Mouse (Mus musculus) granulocyte monocyte progenitor cell, adult 5-6 weeks (primary cell): ENCODE results near the gene Fgd2. TPM values are rescaled to one million over a fixed set of nuclear protein-coding genes. Genes with fewer than 3 reads are reported as not detected.

Experiments used
- ATAC-seq: replicated peaks from 2 replicates; pipeline ENCODE4 v1.8.0; 2016; ENCODE audit warnings: mild to moderate bottlenecking, moderate TSS enrichment, inconsistent platforms; ENCODE audit not compliant: poor library complexity, severe bottlenecking
- total RNA-seq, 2 experiments: library from RNA; stranded (forward) in 1 of 2; stranded (reverse) in 1 of 2; fragments of 200-712, 200-1000 nt in 1 of 2; fragments of >200 nt in 1 of 2; fragmentation: Nextera tagmentation in 1 of 2; gene quantifications; 2 replicates each; pipeline ENCODE4 v1.2.3; 2014 to 2017

Fgd2 gene
- total RNA-seq, 2 experiments from 2014 or later = 30.5 to 70.9 TPM

DNA sequence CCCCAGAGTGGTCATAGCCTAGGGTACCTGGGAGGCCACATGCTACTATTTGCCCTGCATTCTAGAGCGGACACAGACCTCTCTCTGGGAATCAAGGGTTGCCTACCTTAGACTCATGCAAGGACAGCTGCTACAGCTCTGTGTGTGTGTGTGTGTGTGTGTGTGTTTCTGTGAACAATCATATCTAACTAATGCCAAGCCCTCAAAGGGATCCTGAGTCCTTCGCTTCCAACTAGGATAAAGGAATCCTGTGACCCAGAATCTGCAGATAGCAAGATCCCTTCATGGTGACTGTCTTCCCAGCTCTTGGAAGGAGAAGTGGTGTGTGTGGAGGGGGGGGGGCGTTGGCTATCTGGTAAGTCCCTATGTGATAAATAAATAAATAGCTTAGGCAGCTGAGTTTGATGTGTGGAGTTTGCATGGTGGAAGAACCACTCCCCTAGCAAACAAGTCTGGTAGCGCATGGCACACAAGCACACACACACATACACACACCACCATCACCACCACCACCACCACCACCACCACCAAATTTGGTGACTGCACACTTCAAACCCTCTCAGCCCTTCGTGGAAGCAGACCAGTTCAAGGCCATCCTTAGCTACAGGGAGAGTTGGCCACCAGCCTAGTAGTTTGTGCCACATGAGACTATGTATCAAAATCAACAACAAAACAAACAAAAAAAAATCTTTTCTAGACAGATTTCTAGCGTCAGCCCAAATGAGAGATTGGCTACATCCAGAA, 35.5 kb downstream of the Fgd2 start:
- no peak for ATAC-seq

DNA sequence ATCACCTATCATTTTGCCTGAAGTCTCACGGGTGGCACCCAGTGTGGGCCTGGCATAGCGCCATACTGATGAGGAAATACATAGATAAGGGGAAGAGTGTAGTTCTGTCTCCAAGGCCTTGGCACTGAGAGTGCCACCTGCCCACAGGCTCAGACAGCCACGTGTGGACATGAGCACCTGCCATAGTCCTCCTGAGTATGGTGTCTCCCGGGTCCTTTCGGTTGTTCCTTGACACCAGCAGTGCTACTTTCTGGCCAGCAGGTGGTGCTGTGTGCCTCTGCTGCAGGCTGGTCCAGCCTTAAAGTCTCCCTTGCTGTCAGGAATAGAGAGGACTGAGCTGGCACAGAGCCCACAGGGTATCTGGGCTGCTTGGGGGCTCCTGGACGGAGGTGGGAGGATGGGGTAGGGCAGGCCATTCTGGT, 36.1 kb downstream of the Fgd2 start:
- peak; percentile 31 for ATAC-seq

DNA sequence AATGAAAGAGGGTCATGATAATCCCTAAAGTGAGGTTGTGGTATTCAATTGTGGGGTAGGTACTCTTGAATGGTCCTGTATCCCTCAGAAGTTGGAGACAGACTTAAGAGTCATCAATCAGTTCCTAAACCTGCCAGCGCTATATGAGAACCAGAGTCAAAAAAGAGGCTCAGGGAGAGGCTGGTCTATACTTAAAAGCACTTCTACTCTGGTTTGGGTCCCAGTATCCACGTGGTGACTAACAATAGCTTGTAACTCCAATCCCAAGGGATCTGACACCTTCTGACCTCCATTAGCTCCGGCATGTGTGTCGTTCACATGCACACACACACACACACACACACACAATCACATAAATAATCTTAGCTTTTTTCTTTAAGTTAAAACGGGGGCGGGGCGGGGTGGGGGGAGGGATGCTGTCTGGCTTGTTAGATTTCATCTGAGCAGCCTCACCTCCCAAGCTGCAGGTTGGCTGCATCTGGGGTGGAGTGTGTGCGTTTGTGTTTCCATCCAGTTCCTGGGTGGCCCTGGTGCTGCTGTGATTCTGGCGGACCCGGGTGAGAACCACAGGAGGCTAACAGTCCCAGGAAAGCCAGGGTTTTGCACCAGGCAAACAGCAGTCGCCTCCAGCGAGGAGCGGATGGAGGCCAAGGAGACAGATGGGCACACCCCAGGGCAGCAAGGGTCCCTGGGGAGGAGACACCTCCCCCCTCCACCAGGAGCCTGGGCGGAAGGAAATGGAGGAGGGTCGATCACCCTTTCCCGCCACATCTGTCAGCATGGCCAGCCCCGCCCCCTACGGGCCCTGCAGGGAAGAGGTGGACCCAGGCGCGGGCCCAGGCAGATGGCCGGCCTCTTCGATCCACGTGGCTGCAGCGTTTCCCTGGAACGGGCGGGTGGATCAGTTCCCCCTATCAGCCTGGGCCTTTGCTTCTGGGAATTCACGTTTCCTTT, 37.0 kb downstream of the Fgd2 start:
- ATAC-seq = peak; percentile 40

DNA sequence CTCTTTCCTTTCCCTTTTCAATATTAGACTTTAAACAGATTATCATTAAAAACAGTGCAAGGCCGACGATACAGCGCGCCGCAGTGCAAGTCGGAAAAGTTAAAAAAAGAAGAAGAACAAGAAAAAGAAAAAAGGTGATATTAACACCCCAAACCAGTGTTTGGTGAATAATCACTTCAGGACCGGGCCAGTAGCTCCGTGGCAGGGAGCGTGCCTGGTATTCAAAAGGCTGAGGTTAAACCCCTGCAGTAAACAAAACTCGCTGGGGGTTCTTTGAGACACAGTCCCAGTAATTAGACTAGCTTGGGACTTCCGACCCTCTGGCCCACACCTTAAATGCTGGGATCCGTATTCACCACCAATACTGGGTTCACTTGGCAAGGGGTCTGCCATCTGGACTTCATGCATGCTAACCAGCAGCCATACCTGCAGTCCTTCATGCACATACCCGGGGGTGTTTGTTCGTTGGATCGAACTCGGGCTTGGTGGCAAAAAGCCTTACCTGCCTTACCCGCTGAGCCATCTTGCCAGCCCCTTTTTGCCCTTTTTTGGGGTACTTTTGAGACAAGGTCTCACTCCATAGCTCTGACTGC, 37.8 kb downstream of the Fgd2 start:
- no peak for ATAC-seq

DNA sequence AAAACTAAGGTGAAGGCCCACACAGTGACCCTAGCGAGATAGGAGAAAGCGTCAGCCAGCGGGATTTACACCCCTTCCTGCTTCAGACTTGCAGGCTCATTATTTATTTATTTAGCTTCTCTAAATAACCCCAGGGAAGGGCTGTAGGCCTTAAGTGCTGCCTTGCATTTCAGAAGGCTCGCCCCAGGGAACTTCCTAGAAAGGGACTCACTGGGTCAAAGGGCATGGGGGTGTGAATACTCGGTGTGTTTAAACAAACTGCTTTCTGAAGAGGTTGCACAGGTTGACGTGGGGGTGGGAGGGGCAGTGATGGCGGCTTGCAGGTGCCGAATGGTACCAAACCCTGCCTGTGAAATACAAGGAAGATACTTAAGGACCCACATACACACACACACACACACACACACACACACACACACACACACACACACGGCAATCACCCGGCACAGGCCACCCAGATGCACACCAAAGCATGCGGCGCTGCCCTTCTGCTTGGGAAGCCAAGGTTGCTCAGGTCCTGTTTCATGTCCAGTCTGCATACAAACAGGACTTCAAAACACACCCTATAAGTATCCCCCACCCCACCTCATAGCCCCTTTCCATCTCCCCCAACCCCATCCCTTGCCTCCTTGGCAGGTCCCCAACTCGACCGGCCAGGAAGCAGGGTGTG, 38.7 kb downstream of the Fgd2 start:
- no peak for ATAC-seq

DNA sequence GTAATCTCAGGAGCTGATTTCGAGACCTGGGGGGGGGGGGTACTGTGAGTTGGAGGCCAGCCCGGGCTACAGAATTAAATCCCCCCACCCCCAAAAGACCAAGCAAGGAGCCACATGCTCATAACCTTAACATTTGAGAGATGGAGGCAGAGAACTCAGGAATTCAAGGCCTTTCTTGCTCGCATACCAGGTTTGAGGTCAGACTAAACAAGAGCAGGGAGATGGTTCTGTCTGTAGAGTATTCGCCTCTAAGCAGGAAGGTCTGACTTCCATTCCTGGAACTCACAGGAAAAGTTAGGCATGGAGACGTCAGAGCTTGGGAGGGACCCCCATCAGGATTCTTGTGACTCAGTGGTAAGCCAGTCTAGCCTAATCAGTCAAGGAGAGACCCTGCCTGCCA, 39.3 kb downstream of the Fgd2 start:
- ATAC-seq = no peak

DNA sequence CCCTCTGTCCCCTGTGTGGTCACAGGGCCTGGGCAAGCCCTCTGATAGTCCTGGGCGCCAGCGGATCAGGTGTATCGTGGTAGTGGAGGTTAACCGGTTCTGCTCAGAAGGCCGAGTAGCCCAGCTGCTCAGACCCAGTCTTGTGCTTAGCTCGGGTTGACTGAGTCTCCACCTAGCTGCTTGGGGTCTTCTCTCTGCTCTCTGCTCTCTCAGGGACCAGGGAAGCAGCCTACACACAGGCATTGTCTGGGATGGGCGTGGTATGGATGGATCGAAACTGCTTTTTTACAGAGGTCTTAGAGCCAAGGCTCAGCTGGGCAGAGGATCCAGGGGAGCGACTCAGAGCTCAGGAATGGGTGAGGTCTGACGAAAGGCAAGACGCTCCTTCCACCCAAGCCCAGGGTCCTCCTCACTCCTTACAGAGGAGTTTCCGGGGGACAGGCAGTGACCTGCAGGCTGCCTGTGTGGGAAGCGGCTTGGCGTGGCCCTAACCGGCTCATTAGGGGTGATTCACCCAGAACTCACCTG, 41.1 kb downstream of the Fgd2 start:
- no peak for ATAC-seq

DNA sequence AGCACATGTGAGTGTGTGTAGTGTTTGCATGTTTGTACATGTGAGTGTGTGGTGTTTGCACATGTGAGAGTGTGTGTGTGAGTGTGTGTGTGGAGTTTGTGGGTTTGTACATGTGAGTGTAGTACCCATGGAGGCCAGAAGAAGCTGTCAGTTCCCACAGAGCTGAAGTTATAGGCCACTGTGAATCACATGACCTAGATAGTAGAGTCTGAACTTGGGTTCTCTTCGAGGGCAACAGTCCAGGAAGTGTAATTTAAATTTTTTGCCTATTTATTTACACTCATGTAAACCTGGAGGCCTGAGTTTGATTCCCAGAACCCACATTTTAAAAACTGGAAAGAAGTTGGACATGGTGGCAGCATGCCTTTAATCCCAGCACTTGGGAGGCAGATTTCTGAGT, 42.5 kb downstream of the Fgd2 start:
- no peak for ATAC-seq

DNA sequence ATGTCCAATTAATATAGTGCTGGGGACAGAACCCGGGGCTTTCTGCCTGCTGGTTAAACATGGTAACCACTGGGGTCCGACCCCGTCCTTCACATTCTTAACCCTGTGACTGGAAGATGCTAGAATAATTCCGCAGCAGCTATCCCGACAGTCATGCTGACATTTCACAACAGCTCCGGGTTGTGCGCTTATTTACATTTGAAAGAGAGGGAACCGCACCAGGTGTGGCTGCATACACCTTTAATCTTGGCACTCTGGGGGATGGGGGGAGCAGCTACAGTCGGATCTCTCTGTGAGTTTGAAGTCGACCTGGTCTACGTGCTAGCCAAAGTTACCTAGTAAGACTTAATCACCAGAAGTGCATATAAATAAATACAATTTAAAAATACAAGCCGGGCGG, 44.8 kb downstream of the Fgd2 start:
- ATAC-seq = no peak

DNA sequence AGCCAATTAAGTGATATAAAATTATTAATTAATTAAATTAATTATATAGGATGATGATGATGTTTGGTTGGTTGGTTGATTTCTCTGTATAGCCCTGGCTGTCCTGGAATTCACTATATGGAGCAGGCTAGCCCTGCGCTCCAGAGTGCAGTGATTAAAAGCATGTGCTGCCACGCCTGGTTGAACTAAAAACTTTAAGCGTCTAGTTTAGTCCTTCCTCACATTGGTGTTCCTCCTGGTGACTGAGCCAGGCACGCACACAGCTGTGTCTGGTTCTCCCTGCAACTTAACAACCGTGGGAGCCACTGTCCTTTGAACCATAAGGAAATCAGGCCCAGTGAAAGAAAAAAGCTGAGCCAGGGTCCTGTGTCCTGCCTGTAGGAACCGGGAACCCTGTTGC, 45.4 kb downstream of the Fgd2 start:
- no peak for ATAC-seq

DNA sequence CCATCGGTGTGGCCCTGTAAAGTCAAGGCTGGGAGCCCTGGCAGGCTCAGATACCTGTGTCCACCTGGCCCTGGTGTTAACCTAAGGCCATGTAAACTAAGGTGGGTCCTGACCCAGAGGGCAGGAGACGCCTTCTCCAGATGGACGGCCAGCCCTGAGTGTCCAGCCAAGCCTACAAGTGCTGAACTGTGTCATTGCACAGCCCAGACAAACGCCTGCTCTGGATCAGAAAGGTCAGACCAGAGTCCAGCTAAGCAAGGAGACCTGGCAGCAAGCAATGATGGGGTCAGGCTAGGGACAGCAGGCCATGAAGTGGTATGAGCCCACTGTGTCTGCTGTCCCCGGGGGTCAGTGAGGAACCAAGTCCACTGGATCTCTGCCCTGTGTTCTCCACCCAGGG, 46.7 kb downstream of the Fgd2 start:
- ATAC-seq = no peak

DNA sequence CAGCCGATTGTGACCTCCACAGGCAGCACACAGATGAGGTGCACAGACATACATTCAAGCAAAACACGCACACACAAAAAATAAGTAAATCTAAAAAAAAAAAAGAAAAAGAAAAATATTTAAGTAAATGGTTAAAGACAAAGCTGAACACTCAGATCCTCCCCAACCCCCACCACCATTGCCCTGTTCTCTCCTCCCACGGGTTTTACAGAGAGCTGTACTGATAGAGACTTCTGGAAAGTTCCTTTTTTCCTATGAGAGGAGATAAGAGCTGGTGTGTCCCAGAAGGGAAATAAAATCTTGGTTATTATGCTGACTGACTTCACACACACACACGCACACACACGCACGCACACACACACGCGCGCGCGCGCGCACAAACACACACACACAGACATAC, 47.6 kb downstream of the Fgd2 start:
- no peak for ATAC-seq

DNA sequence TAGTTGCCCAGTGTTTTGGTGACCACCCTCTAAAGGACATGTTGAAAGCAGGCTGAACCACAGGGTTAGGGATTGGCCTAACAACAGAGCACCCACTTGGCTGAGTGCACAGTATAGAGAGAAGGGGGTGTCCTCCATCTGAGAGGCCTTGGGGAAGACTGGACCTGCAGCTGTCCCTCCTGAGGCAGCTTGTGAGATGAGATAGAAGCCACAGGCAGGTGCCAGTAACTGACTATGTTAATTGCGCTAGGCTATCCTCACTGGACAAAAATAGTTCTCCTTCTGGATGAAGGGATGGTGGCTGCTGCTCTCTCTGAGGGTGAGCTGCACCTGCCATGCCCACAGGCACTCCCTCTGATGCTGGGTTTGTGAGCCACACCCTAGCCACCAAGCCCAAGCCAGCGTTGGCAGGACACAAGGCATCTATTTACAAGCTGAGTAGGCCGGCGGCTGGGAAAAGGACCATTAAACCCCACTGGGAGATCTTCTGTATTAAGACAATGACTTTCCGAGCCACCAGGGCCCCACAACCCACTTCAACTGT, 49.2 kb downstream of the Fgd2 start:
- ATAC-seq = no peak

DNA sequence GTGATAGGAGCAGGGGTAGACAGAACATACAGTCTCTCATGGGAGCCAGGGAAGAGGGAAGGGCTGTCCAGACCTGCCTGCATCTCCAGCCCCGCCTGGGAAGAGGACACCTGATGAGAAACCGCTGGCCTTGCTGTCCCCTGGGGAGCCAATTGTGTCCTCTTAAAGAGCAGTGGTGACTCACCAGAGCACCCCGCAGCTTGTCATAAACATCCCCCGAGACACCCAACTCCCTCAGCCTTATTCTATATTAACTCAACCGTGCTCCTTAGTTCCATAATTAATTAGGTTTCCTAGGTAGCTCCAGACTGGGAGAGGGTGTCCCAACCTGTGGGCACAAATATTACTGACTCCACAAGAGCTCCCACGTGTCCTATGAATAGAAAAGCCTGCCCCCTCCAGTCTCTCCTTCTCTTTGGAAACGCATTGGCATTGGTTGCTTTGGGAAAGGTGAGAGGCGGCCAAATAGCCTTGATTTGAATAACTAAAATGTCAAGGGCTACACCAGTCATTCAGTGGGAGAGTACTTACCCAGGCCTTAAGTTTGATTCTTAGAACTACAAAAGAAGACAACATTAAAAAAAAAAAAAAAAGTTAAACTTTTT, 51.2 kb downstream of the Fgd2 start:
- no peak for ATAC-seq

DNA sequence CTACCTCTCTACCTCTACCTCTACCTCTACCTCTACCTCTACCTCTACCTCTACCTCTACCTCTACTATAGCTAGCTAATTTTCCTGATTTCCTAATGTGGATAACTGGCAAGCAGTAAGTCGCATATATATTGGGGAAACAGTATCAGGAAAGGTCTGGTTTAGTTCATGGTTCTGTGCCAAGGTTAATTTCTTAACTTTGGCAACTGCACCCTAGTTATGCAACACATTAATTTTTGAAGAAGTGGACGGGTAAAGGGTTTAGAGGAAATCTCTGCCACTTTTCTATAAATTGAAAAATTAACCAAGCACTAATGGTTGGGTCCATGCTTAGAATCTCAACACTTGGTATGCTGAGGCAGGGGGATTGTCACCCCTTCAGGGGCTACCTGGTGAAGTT, 53.9 kb downstream of the Fgd2 start:
- peak; percentile 43 for ATAC-seq

DNA sequence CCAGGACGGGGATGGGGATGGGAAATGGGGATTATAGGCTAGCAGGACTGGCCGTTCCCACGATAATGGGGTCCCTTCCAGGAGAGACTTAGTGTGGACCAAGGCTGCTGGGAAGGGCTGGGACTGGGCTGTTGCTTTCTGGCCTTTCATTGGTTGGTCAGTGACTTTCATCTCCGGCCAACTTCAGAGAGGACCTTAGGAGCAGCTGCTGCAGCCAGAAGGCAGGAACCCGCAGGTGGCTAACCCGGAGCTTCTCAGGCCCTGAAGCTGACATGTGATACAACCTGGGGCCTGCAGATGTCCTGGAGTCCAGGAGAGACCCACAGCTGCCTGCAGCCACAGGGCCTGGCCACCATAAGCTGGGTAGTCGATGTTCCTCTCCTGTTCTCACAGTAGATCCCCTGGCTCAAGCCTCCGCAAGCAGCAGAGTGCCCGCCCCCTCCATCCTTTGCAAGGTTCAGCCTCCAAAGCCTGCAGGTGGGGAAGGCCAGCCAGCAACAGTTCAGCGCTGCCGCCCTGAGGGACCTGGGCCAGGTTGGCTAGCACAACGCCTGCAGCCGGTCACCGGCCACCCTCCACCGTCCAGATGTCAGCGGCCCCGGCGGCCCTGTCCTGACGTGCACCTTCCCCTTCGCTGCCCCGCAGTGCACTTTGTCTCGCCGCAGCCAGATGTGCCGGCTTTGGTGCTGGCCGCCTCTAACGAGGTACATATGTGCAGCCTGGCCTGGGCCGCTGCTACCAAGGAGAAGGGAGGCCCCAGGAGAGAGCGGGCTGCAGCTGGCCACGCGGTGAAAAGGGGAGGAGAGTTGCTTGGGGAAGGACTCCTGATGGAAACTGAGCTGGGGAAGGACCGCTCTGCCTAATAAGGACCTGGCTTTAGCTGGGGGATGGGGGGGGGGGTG, 55.3 kb downstream of the Fgd2 start:
- peak; percentile 60 for ATAC-seq

DNA sequence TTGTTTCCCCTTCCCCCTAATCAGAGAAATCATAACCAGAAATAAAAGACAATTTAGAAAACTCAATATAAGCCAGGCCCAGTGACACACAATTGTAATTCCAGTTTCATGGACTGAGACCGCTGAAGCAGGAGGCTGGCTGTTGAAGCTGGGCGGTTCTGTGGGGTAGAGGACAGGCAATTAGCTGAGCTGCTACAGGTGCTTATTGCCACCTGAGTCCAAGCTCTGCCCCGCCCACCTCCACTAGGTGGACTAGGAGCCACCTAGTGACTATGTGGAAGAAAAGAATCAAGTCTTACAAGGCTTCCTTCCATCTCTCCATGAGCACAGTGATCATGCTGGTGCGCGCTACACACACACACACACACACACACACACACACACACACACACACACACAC, 56.0 kb downstream of the Fgd2 start:
- ATAC-seq = no peak

DNA sequence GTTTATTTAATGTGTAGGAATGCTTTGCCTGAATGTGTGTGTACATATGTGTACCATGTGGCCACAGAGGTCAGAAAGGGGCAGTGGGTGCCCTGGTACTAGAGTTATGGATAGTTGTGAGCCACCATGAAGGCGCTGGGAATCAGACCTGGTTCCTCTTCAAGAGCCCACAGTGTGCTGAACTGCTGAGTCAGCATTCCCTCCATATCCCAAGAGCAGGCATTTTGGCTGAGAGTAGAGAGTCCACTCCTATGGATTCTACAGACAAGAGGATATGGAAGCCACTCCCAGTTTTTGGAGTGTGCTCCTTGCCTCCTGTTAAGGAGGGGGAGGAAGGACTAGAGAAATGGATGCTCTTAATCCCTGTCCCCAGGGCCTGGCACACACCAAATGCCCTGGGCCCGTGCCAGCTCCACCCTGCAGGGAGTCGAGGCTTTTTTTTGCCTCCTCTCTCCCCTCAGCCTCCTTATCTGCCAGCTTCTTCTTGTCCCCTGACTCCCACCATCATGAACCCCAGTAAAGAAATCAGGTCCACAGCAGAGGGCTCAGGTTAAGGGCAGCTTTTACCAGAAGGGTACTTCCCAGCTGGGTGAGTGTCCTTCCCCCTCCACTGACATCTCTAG, 58.2 kb downstream of the Fgd2 start:
- ATAC-seq = no peak
